Mouse (Mus musculus) neural tube, embryonic 12.5 days (tissue): ENCODE measurements around the gene Rptor. TPM values are rescaled to one million over a fixed set of nuclear protein-coding genes. Genes with fewer than 3 reads are reported as not detected.

Source experiments
- ATAC-seq: fragments of 200-750 bp; cut with Nextera tagmentation; 2 replicates; pipeline ENCODE4 v1.8.0; 2017; ENCODE audit warnings: low read depth, mild to moderate bottlenecking, moderate TSS enrichment, moderate library complexity; ENCODE audit not compliant: low FRiP score
- H3K27ac ChIP-seq: fragments of 300-500 bp; sonication (generic); 2 replicates; pipeline ENCODE4 v1.5.1; 2016
- H3K27me3 ChIP-seq: fragments of 300-500 bp; sonication (generic); replicated peaks from 2 replicates; pipeline ENCODE4 v1.6.1; 2016; ENCODE audit warnings: mild to moderate bottlenecking
- H3K36me3 ChIP-seq: fragments of 300-500 bp; sonication (generic); 2 replicates; pipeline ENCODE4 v1.6.1; 2016; ENCODE audit warnings: mild to moderate bottlenecking
- H3K4me1 ChIP-seq: fragments of 300-500 bp; sonication (generic); 2 replicates; pipeline ENCODE4 v1.6.1; 2016
- H3K4me2 ChIP-seq: fragments of 300-500 bp; sonication (generic); replicated peaks from 2 replicates; pipeline ENCODE4 v1.6.1; 2016; ENCODE audit warnings: mild to moderate bottlenecking
- H3K4me3 ChIP-seq: fragments of 300-500 bp; sonication (generic); 2 replicates; pipeline ENCODE4 v1.5.1; 2016
- H3K9ac ChIP-seq: fragments of 300-500 bp; sonication (generic); 2 replicates; pipeline ENCODE4 v1.6.1; 2016; ENCODE audit warnings: mild to moderate bottlenecking
- H3K9me3 ChIP-seq: fragments of 300-500 bp; sonication (generic); 2 replicates; pipeline ENCODE4 v1.6.1; 2016; ENCODE audit warnings: mild to moderate bottlenecking
- WGBS: fragments of 180-500 bp; shearing (Covaris S2); methylation state at CpG from one replicate; pipeline ENCODE4 v1.1.7; 2016; 5-methylcytosine and 5-hydroxymethylcytosine counted together
- polyA plus RNA-seq: library from polyadenylated mRNA; unstranded; fragments of >200 nt; fragmentation: Nextera tagmentation; extraction: Ambion mirVana; gene quantifications from 2 replicates; pipeline ENCODE4 v1.2.1, GENCODE M21; 2016

The Rptor gene
- polyA plus RNA-seq, 1 experiment from 2014 or later: 17.8 TPM

- Histone ChIP-seq H3K9ac (no peak overlapping the region), H3K4me2 (no peak overlapping the region), H3K4me1 (no peaks in the 10 kb centered on the region), H3K27ac (no peak overlapping the region), H3K4me3 (no peak overlapping the region), H3K9me3 (no peaks in the 10 kb centered on the region), H3K36me3 (peaks cover 6% of the 10 kb centered on the region; the same call in 1 of the 2 replicates), H3K27me3 (no peaks in the 10 kb centered on the region)
- no peak for ATAC-seq
- WGBS: 87% methylated on average over 3 of the region's 3 CpGs
Observed at GRCm38 (mm10) chr11:119612179-119612578, 9.5 kb downstream of the Rptor start.

- no peak overlapping the region for H3K4me3 ChIP-seq
- 87% methylated on average over 7 of the region's 7 CpGs for WGBS
- no peak overlapping the region for H3K27ac ChIP-seq
Observed at GRCm38 (mm10) chr11:119615087-119615486, 12.4 kb downstream of the Rptor start.

GRCm38 (mm10) chr11:119618763-119619162, 16.1 kb downstream of the Rptor start:
- H3K9me3 ChIP-seq: no peaks in the 10 kb centered on the region
- no peak overlapping the region for H3K27ac ChIP-seq
- ATAC-seq: no peak
- no peak overlapping the region for H3K4me2 ChIP-seq
- no peaks in the 10 kb centered on the region for H3K36me3 ChIP-seq
- no peaks in the 10 kb centered on the region for H3K4me1 ChIP-seq
- no peaks in the 10 kb centered on the region for H3K27me3 ChIP-seq
- no peak overlapping the region for H3K4me3 ChIP-seq
- H3K9ac ChIP-seq: no peak overlapping the region
- 47% methylated on average over 5 of the region's 5 CpGs for WGBS

More at GRCm38 (mm10) chr11:119615087-119615486, 12.4 kb downstream of the Rptor start:
- Histone ChIP-seq H3K9ac (no peak overlapping the region), H3K36me3 (no peaks in the 10 kb centered on the region), H3K9me3 (no peaks in the 10 kb centered on the region), H3K27me3 (no peaks in the 10 kb centered on the region), H3K4me1 (no peaks in the 10 kb centered on the region), H3K4me2 (no peak overlapping the region)
- no peak for ATAC-seq

- Histone ChIP-seq H3K4me3 (no peak overlapping the region), H3K27me3 (no peaks in the 10 kb centered on the region), H3K36me3 (no peaks in the 10 kb centered on the region), H3K9ac (no peak overlapping the region), H3K4me2 (no peak overlapping the region), H3K4me1 (0 out of 2 replicates have a peak, but pooled peaks cover 8% of the 10 kb centered on the region), H3K9me3 (no peaks in the 10 kb centered on the region), H3K27ac (no peak overlapping the region)
- no peak for ATAC-seq
- WGBS: 73% methylated on average over 3 of the region's 3 CpGs
Observed at GRCm38 (mm10) chr11:119621266-119621665, 18.6 kb downstream of the Rptor start.

GRCm38 (mm10) chr11:119623800-119624199, 21.1 kb downstream of the Rptor start:
- no peak overlapping the region for H3K27ac ChIP-seq
- H3K4me2 ChIP-seq: no peak overlapping the region
- no peaks in the 10 kb centered on the region for H3K27me3 ChIP-seq
- H3K4me3 ChIP-seq: no peak overlapping the region
- no peaks in the 10 kb centered on the region for H3K36me3 ChIP-seq
- no peak overlapping the region for H3K9ac ChIP-seq
- H3K9me3 ChIP-seq: no peaks in the 10 kb centered on the region
- 0 out of 2 replicates have a peak, but pooled peaks cover 8% of the 10 kb centered on the region for H3K4me1 ChIP-seq
- 88% methylated on average over 8 of the region's 8 CpGs for WGBS
- no peak for ATAC-seq

- no peak overlapping the region for H3K4me3 ChIP-seq
- no peak overlapping the region for H3K9ac ChIP-seq
- no peaks in the 10 kb centered on the region for H3K9me3 ChIP-seq
- no peak overlapping the region for H3K27ac ChIP-seq
- H3K4me1 ChIP-seq: 0 out of 2 replicates have a peak, but pooled peaks cover 11% of the 10 kb centered on the region
- H3K36me3 ChIP-seq: no peaks in the 10 kb centered on the region
- 83% methylated on average over 4 of the region's 4 CpGs for WGBS
- H3K27me3 ChIP-seq: no peaks in the 10 kb centered on the region
- no peak overlapping the region for H3K4me2 ChIP-seq
- ATAC-seq: no peak
Observed at GRCm38 (mm10) chr11:119624401-119624800, 21.7 kb downstream of the Rptor start.

- H3K9me3 ChIP-seq: no peaks in the 10 kb centered on the region
- H3K36me3 ChIP-seq: no peaks in the 10 kb centered on the region
- 0 out of 2 replicates have a peak, but pooled peaks cover 14% of the 10 kb centered on the region for H3K4me1 ChIP-seq
- no peak for ATAC-seq
- no peak overlapping the region for H3K9ac ChIP-seq
- WGBS: 74% methylated on average over 3 of the region's 3 CpGs
- H3K4me2 ChIP-seq: no peak overlapping the region
- no peak overlapping the region for H3K4me3 ChIP-seq
- H3K27me3 ChIP-seq: no peaks in the 10 kb centered on the region
- H3K27ac ChIP-seq: no peak overlapping the region
Observed at GRCm38 (mm10) chr11:119624955-119625354, 22.2 kb downstream of the Rptor start.

GRCm38 (mm10) chr11:119625476-119625875, 22.8 kb downstream of the Rptor start:
- H3K4me3 ChIP-seq: no peak overlapping the region
- H3K9ac ChIP-seq: no peak overlapping the region
- 70% methylated on average over 6 of the region's 6 CpGs for WGBS
- no peak for ATAC-seq
- H3K9me3 ChIP-seq: no peaks in the 10 kb centered on the region
- H3K27ac ChIP-seq: no peak overlapping the region
- no peaks in the 10 kb centered on the region for H3K36me3 ChIP-seq
- H3K4me2 ChIP-seq: no peak overlapping the region
- H3K27me3 ChIP-seq: no peaks in the 10 kb centered on the region
- 0 out of 2 replicates have a peak, but pooled peaks cover 14% of the 10 kb centered on the region for H3K4me1 ChIP-seq

GRCm38 (mm10) chr11:119625943-119626342, 23.2 kb downstream of the Rptor start:
- H3K27me3 ChIP-seq: no peaks in the 10 kb centered on the region
- no peak overlapping the region for H3K9ac ChIP-seq
- H3K4me1 ChIP-seq: 0 out of 2 replicates have a peak, but pooled peaks cover 14% of the 10 kb centered on the region
- H3K4me2 ChIP-seq: no peak overlapping the region
- no peaks in the 10 kb centered on the region for H3K36me3 ChIP-seq
- WGBS: 61% methylated on average over 6 of the region's 6 CpGs
- no peak overlapping the region for H3K27ac ChIP-seq
- no peaks in the 10 kb centered on the region for H3K9me3 ChIP-seq
- H3K4me3 ChIP-seq: no peak overlapping the region
- no peak for ATAC-seq

GRCm38 (mm10) chr11:119627243-119627642, 24.5 kb downstream of the Rptor start:
- H3K4me2 ChIP-seq: no peak overlapping the region
- no peak for ATAC-seq
- H3K27ac ChIP-seq: no peak overlapping the region
- H3K9ac ChIP-seq: no peak overlapping the region
- no peak overlapping the region for H3K4me3 ChIP-seq
- WGBS: 71% methylated on average over 3 of the region's 3 CpGs
- 0 out of 2 replicates have a peak, but pooled peaks cover 14% of the 10 kb centered on the region for H3K4me1 ChIP-seq
- H3K36me3 ChIP-seq: no peaks in the 10 kb centered on the region
- no peaks in the 10 kb centered on the region for H3K27me3 ChIP-seq
- no peaks in the 10 kb centered on the region for H3K9me3 ChIP-seq

- WGBS: 88% methylated on average over 3 of the region's 3 CpGs
- H3K4me2 ChIP-seq: no peak overlapping the region
- ATAC-seq: no peak
- no peaks in the 10 kb centered on the region for H3K9me3 ChIP-seq
- H3K27me3 ChIP-seq: no peaks in the 10 kb centered on the region
- no peaks in the 10 kb centered on the region for H3K36me3 ChIP-seq
- H3K4me1 ChIP-seq: 0 out of 2 replicates have a peak, but pooled peaks cover 14% of the 10 kb centered on the region
- H3K4me3 ChIP-seq: no peak overlapping the region
- H3K9ac ChIP-seq: no peak overlapping the region
- no peak overlapping the region for H3K27ac ChIP-seq
Observed at GRCm38 (mm10) chr11:119629072-119629471, 26.4 kb downstream of the Rptor start.

GRCm38 (mm10) chr11:119630329-119630728, 27.6 kb downstream of the Rptor start:
- Histone ChIP-seq H3K27ac (no peak overlapping the region), H3K4me1 (0 out of 2 replicates have a peak, but pooled peaks cover 14% of the 10 kb centered on the region), H3K9ac (no peak overlapping the region), H3K36me3 (no peaks in the 10 kb centered on the region), H3K4me2 (no peak overlapping the region), H3K9me3 (no peaks in the 10 kb centered on the region), H3K4me3 (no peak overlapping the region), H3K27me3 (no peaks in the 10 kb centered on the region)
- WGBS: 85% methylated on average over 5 of the region's 5 CpGs
- ATAC-seq: no peak

- no peak overlapping the region for H3K9ac ChIP-seq
Observed at GRCm38 (mm10) chr11:119631222-119631870, 28.6 kb downstream of the Rptor start.

More at GRCm38 (mm10) chr11:119631222-119631870, 28.6 kb downstream of the Rptor start:
- no peaks in the 10 kb centered on the region for H3K36me3 ChIP-seq
- H3K4me1 ChIP-seq: 0 out of 2 replicates have a peak, but pooled peaks cover 6% of the 10 kb centered on the region
- H3K9me3 ChIP-seq: no peaks in the 10 kb centered on the region
- no peak overlapping the region for H3K4me2 ChIP-seq
- no peaks in the 10 kb centered on the region for H3K27me3 ChIP-seq
- WGBS: 64% methylated on average over 3 of the region's 3 CpGs
- no peak for ATAC-seq
- H3K4me3 ChIP-seq: no peak overlapping the region
- no peak overlapping the region for H3K27ac ChIP-seq
